Mouse (Mus musculus) C2C12 (cell line): ENCODE measurements at regions not wholly inside any gene's neighbourhood (a gene's known extent, or its start where the extent isn't known, plus 50 kb on each side); places are given as distances from the start of the nearest gene placed in this dataset.

ENCODE experiments used
- CTCF ChIP-seq: IDR thresholded peaks from one replicate; pipeline ENCODE4 v1.5.1; 2011; ENCODE audit not compliant: control insufficient read depth, insufficient read depth, insufficient read length
- MAX ChIP-seq: IDR thresholded peaks from one replicate; pipeline ENCODE4 v1.6.1; 2011; ENCODE audit warnings: mild to moderate bottlenecking, control low read depth
- MYOD1 ChIP-seq: IDR thresholded peaks from one replicate; pipeline ENCODE4 v1.6.1; 2011; ENCODE audit warnings: low read depth; ENCODE audit not compliant: control insufficient read depth, insufficient read length
- MYOG ChIP-seq: IDR thresholded peaks from one replicate; pipeline ENCODE4 v1.6.1; 2011; ENCODE audit not compliant: control insufficient read depth, insufficient read length; ENCODE audit errors: extremely low read depth
- USF1 ChIP-seq: IDR thresholded peaks from one replicate; pipeline ENCODE4 v1.6.1; 2011; ENCODE audit warnings: low read depth, mild to moderate bottlenecking, control low read depth, moderate library complexity

GRCm38 (mm10) chr13:101586787-101587186 is 181.2 kb downstream of the Pik3r1 start:
- TF ChIP-seq CTCF: no peak
- no peak for TF ChIP-seq MYOD1
- no peak for TF ChIP-seq USF1
- TF ChIP-seq MAX: no peak
- no peak for TF ChIP-seq MYOG
